Mouse (Mus musculus): ENCODE data around the gene Nup98. TPM values are rescaled to one million over a fixed set of nuclear protein-coding genes. Genes with fewer than 3 reads are reported as not detected.

Nup98 gene
- total and polyA plus RNA-seq, 2 experiments = 6.7 to 14.0 TPM

DNA sequence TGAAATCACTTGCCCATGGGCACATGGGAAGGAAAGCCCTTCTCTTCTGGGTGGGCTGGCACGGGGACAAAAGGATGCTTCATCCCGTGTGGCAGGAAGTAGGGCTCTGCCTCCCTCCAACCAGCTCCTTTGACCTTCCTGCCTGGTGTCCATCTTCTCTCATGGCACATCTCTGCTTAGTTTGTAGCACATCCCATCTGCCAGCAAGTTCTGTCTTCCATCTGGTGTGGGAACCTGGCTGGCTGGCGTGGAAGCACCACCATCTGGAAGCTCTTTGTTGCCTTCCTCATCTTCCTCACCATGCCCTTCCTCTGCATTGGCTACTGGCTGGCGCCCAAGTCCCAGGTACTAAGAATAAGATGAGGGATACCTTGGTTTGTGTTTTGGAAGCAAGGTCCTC lies 122.6 kb downstream of the Nup98 start:
- Histone ChIP-seq H3K4me1 (ENCODE audit: control insufficient read depth, insufficient read depth, low read length) (no peaks in the 10 kb centered on the region), H3K27ac (replicated peaks; ENCODE audit: insufficient read depth, low read depth, low read length) (no peak overlapping the region), H3K36me3 (ENCODE audit: control insufficient read depth, insufficient read depth, low read length) (peaks cover 3% of the 10 kb centered on the region; the same call in 1 of the 2 replicates), H3K27me3 (ENCODE audit: control insufficient read depth, insufficient read depth, low read length) (no peaks in the 10 kb centered on the region), H3K9ac (ENCODE audit: low read depth, low read length) (no peak overlapping the region), H3K4me3 (ENCODE audit: insufficient read depth, low read depth, low read length) (no peak overlapping the region), H3K79me2 (ENCODE audit: control insufficient read depth, insufficient read depth, low read length) (no peaks in the 10 kb centered on the region)
- WGBS = 85% methylated on average over 4 of the region's 4 CpGs
- DNase-seq (ENCODE audit: extremely low read depth, low read depth, low spot score) = no peak
- TF ChIP-seq CTCF (IDR thresholded peaks at IDR 0.05; ENCODE audit: low read depth, low read length) (no peak), POLR2A (IDR thresholded peaks at IDR 0.05; ENCODE audit: extremely low read depth, insufficient read depth, low read length) (no peak)

DNA sequence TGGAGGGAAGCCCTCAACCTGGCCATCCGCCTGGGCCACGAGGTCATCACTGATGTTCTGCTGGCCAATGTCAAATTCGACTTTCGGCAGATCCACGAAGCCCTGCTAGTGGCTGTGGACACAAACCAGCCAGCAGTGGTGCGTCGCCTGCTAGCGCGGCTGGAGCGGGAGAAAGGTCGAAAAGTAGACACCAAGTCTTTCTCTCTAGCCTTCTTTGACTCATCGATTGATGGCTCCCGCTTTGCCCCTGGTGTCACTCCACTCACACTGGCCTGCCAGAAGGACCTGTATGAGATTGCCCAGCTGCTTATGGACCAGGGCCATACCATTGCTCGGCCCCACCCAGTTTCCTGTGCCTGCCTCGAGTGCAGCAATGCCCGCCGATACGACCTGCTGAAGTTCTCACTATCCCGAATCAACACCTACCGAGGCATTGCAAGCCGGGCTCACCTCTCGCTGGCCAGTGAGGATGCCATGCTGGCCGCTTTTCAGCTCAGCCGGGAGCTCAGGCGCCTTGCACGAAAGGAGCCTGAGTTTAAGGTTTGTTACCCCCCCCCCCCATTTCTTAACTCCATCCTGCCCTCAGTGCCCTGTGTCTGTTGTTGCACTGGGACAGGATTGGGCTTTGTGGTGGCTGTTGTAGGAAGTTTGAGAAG lies 125.8 kb downstream of the Nup98 start:
- H3K36me3 ChIP-seq (ENCODE audit: control insufficient read depth, insufficient read depth, low read length) = peaks cover 16% of the 10 kb centered on the region; the same call in 1 of the 2 replicates
- no peaks in the 10 kb centered on the region for H3K4me1 ChIP-seq (ENCODE audit: control insufficient read depth, insufficient read depth, low read length)
- H3K4me3 ChIP-seq (ENCODE audit: insufficient read depth, low read depth, low read length) = no peak overlapping the region
- no peak overlapping the region for H3K27ac ChIP-seq (replicated peaks; ENCODE audit: insufficient read depth, low read depth, low read length)
- DNase-seq (ENCODE audit: extremely low read depth, low read depth, low spot score) = no peak
- H3K27me3 ChIP-seq (ENCODE audit: control insufficient read depth, insufficient read depth, low read length) = no peaks in the 10 kb centered on the region
- H3K9ac ChIP-seq (ENCODE audit: low read depth, low read length) = no peak overlapping the region
- 90% methylated on average over 26 of the region's 26 CpGs for WGBS
- H3K79me2 ChIP-seq (ENCODE audit: control insufficient read depth, insufficient read depth, low read length) = no peaks in the 10 kb centered on the region
- no peak for TF ChIP-seq POLR2A (IDR thresholded peaks at IDR 0.05; ENCODE audit: extremely low read depth, insufficient read depth, low read length)
- no peak for TF ChIP-seq CTCF (IDR thresholded peaks at IDR 0.05; ENCODE audit: low read depth, low read length)

DNA sequence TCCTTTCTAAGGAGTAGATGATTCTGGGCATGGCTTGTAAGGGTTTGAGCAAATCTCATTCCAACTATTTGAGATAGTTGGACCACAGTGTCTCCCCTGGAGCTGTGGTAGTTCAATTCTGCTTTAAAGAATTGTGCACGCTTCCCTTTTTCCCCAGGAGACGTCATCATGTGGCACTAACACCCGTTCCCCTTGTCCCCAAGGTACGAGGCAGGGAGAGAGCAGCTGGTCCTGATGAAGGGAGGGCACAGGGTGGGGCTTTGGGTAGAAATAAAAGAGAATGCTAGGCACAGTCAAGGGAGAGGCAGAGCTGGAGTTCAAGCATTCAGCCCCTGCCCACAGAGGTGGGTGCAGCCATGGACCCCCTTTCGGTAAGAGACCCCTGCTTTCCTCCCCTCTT lies 127.2 kb downstream of the Nup98 start, which contains the start of gene Trpc2:
Gene Trpc2, plus strand, starts transcription at position 301 of the 400 bp plus-strand sequence.
- Histone ChIP-seq H3K4me1 (ENCODE audit: control insufficient read depth, insufficient read depth, low read length) (no peaks in the 10 kb centered on the region), H3K79me2 (ENCODE audit: control insufficient read depth, insufficient read depth, low read length) (no peaks in the 10 kb centered on the region), H3K27ac (replicated peaks; ENCODE audit: insufficient read depth, low read depth, low read length) (no peak within 1 kb of the TSS), H3K36me3 (ENCODE audit: control insufficient read depth, insufficient read depth, low read length) (peaks cover 16% of the 10 kb centered on the region; the same call in 1 of the 2 replicates), H3K4me3 (ENCODE audit: insufficient read depth, low read depth, low read length) (no peak within 1 kb of the TSS), H3K9ac (ENCODE audit: low read depth, low read length) (no peak within 1 kb of the TSS), H3K27me3 (ENCODE audit: control insufficient read depth, insufficient read depth, low read length) (no peaks in the 10 kb centered on the region)
- no peak for DNase-seq (ENCODE audit: extremely low read depth, low read depth, low spot score)
- WGBS = 85% methylated on average over 5 of the region's 5 CpGs
- no peak for TF ChIP-seq CTCF (IDR thresholded peaks at IDR 0.05; ENCODE audit: low read depth, low read length)
- TF ChIP-seq POLR2A (IDR thresholded peaks at IDR 0.05; ENCODE audit: extremely low read depth, insufficient read depth, low read length) = no peak

DNA sequence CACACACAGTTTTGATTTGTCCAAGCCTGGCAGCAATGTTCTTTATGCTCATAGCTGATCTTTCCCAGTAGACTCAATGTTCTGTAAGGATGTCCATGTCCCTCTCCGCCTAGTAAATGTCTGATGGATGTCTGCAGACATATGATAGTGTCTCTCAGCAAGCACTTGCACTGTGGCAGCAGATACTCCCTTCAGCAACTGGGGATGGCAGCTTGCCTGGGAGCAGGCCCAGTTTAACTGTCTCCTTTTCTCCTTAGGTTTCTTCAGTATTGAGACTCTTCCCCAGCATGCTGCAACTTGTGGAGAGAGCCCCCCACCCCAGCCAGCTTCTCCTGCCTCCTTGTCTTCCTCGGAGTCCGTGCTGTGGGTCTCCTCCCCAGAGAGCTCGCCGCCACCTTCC lies 128.2 kb downstream of the Nup98 start:
- Histone ChIP-seq H3K27ac (replicated peaks; ENCODE audit: insufficient read depth, low read depth, low read length) (no peak overlapping the region), H3K79me2 (ENCODE audit: control insufficient read depth, insufficient read depth, low read length) (no peaks in the 10 kb centered on the region), H3K9ac (ENCODE audit: low read depth, low read length) (no peak overlapping the region), H3K4me1 (ENCODE audit: control insufficient read depth, insufficient read depth, low read length) (no peaks in the 10 kb centered on the region), H3K36me3 (ENCODE audit: control insufficient read depth, insufficient read depth, low read length) (peaks cover 19% of the 10 kb centered on the region; the same call in 1 of the 2 replicates), H3K4me3 (ENCODE audit: insufficient read depth, low read depth, low read length) (no peak overlapping the region), H3K27me3 (ENCODE audit: control insufficient read depth, insufficient read depth, low read length) (no peaks in the 10 kb centered on the region)
- 97% methylated on average over 5 of the region's 5 CpGs for WGBS
- DNase-seq (ENCODE audit: extremely low read depth, low read depth, low spot score) = no peak
- TF ChIP-seq CTCF (IDR thresholded peaks at IDR 0.05; ENCODE audit: low read depth, low read length) = no peak
- TF ChIP-seq POLR2A (IDR thresholded peaks at IDR 0.05; ENCODE audit: extremely low read depth, insufficient read depth, low read length) = no peak

DNA sequence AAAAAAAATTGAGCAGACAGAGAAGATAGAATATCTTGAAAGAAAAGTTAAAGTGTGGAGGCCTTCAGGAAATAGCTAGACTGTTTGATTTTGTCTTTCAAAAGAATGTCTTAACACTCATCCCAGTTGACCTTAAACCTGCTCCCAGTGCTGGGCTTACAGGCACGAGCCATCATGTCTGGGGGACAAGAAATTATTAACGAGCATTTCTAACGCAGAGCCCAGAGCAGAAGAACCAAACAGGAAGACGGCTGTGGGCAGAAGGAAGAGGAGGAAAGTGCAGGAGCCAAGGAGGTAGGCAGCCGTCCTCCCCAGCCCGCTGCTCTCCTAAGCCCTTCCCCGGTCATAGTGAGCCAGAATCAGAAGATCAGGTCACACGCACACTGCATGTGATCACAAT lies 129.7 kb downstream of the Nup98 start:
- Histone ChIP-seq H3K9ac (ENCODE audit: low read depth, low read length) (no peak overlapping the region), H3K4me1 (ENCODE audit: control insufficient read depth, insufficient read depth, low read length) (no peaks in the 10 kb centered on the region), H3K4me3 (ENCODE audit: insufficient read depth, low read depth, low read length) (no peak overlapping the region), H3K27me3 (ENCODE audit: control insufficient read depth, insufficient read depth, low read length) (no peaks in the 10 kb centered on the region), H3K79me2 (ENCODE audit: control insufficient read depth, insufficient read depth, low read length) (no peaks in the 10 kb centered on the region), H3K36me3 (ENCODE audit: control insufficient read depth, insufficient read depth, low read length) (peaks cover 22% of the 10 kb centered on the region; the same call in 1 of the 2 replicates), H3K27ac (replicated peaks; ENCODE audit: insufficient read depth, low read depth, low read length) (no peak overlapping the region)
- DNase-seq (ENCODE audit: extremely low read depth, low read depth, low spot score) = no peak
- 87% methylated on average over 8 of the region's 8 CpGs for WGBS
- no peak for TF ChIP-seq CTCF (IDR thresholded peaks at IDR 0.05; ENCODE audit: low read depth, low read length)
- TF ChIP-seq POLR2A (IDR thresholded peaks at IDR 0.05; ENCODE audit: extremely low read depth, insufficient read depth, low read length) = no peak

DNA sequence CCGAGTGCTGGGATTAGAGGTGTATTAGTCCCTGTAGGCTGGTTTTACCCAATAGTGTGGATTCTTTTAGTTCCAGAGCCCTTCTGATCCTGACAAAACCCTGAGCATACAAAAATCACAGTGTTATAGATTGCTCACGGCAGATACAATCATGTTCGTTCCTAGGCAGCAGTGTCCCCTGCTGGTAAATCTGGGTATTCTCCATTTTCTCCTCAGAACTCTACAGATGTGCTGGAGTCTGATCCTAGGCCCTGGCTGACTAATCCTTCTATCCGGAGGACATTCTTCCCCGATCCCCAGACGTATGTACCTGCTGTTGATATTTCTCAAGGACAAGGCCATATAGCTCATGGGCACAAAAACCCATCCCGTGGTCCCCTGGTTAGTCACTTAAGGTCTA lies 131.5 kb downstream of the Nup98 start:
- Histone ChIP-seq H3K4me3 (ENCODE audit: insufficient read depth, low read depth, low read length) (no peak overlapping the region), H3K27me3 (ENCODE audit: control insufficient read depth, insufficient read depth, low read length) (no peaks in the 10 kb centered on the region), H3K9ac (ENCODE audit: low read depth, low read length) (no peak overlapping the region), H3K4me1 (ENCODE audit: control insufficient read depth, insufficient read depth, low read length) (no peaks in the 10 kb centered on the region), H3K27ac (replicated peaks; ENCODE audit: insufficient read depth, low read depth, low read length) (no peak overlapping the region), H3K36me3 (ENCODE audit: control insufficient read depth, insufficient read depth, low read length) (peaks cover 27% of the 10 kb centered on the region; the same call in 1 of the 2 replicates), H3K79me2 (ENCODE audit: control insufficient read depth, insufficient read depth, low read length) (no peaks in the 10 kb centered on the region)
- peak; percentile 45 for TF ChIP-seq CTCF (IDR thresholded peaks at IDR 0.05; ENCODE audit: low read depth, low read length)
- TF ChIP-seq POLR2A (IDR thresholded peaks at IDR 0.05; ENCODE audit: extremely low read depth, insufficient read depth, low read length) = no peak
- peak; percentile 29 for DNase-seq (ENCODE audit: extremely low read depth, low read depth, low spot score)
- WGBS = 77% methylated on average over 7 of the region's 7 CpGs
